Mouse (Mus musculus) erythroblast, embryonic 14.5 days (primary cell): ENCODE data around the gene Eif4enif1.

Source experiments
- GATA1 ChIP-seq: IDR thresholded peaks from 2 replicates; pipeline ENCODE4 v1.6.1; 2012; ENCODE audit warnings: low read length, inconsistent platforms, mixed read lengths
- TAL1 ChIP-seq: IDR thresholded peaks from 3 replicates; pipeline ENCODE4 v1.6.1; 2012; ENCODE audit warnings: low read length, inconsistent platforms, mixed read lengths

DNA sequence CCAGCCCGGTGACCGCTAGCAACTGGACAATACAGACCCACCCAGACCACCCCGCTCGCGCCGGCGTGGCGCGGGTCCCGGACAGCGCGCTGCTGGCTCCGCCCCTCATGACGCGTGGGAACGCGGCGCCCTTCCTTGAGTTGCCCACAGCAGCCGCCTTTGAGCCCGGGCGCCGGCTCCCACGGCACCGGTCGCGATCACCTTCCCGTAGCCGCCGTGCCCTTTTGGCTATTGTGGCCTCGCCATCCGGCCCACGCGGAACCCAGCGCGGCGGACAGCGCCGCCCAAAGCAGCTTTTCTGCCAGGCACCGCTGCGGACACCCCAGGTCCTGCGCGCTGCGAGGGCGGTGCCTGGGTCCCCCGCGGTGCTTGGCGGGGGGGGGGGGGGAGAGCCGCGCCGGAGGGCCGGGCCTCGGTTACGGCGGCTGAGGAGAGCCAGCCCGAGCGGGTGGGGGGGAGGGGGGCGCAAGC, at the start of gene Eif4enif1:
- TF ChIP-seq GATA1 (no peak), TAL1 (no peak)
